30 mouse cellular contexts compared by ENCODE assay signal in the genomic region with DNA sequence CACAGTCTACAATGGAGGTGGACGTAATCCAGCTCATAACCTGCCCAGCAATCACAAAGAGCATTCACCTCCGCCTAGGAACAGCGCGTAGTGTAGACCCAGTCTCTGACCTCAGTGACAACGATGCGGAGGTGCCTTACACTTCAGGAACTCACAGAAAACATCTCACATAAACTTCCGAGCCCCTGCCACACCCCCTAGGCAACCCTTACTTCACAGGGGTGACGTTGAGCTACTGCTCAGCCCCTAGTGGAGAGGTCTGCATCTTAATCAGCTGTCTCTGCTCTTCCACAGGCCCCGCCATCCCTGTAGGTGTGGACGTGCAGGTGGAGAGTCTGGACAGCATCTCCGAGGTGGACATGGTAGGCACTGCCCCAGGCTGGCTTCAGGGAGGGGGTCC. TPM values are rescaled to one million over a fixed set of nuclear protein-coding genes. Genes with fewer than 3 reads are reported as not detected.
DNase-seq lines count a peak whose midpoint lies in the region; ATAC-seq and TF ChIP-seq lines count a peak whose summit lies in the region.
"Had no signal": no experiment of that assay in that cellular context is flagged by ENCODE, and none has a peak within 500 bp of the region (broad histone marks: within the 10 kb centered on the region; RNA-seq: fewer than 3 reads in every experiment).

No protein-coding gene starts in this region.

- no peaks in the 10 kb centered on the region for H3K4me1 ChIP-seq in kidney, postnatal 0 days (replicated peaks; ENCODE audit: insufficient read depth, low read length)
- H3K4me1 ChIP-seq: embryonic facial prominence, embryonic 13.5 days had no signal

- H3K9me3 ChIP-seq in kidney, postnatal 0 days (replicated peaks; ENCODE audit: low read length): no peaks in the 10 kb centered on the region
- H3K9me3 ChIP-seq: embryonic facial prominence, embryonic 13.5 days; heart, embryonic 13.5 days; liver, embryonic 13.5 days; midbrain, embryonic 13.5 days had no signal

- WGBS in kidney, postnatal 0 days: 73% methylated on average over 11 of the region's 11 CpGs

- no peak for DNase-seq in kidney, postnatal 0 days (ENCODE audit: low spot score)
- DNase-seq in kidney, adult 8-10 months: no peak
- peak; percentile 28 for DNase-seq in thymus, postnatal 4 days
- DNase-seq in thymus, postnatal 0 days (ENCODE audit: low spot score): no peak
- peak; percentile 8 for DNase-seq in ES-CJ7 (ENCODE audit: low read depth, low spot score)
- DNase-seq in naive thymus-derived CD4-positive, alpha-beta T cell, adult 2 months (ENCODE audit: low read depth): peak; percentile 77
- no peak for DNase-seq in cerebellum, adult 9-10 months
- no peak for DNase-seq in c-Kit-positive CD71-positive TER-119-positive erythroid progenitor cells, embryonic 14.5 days (ENCODE audit: low spot score)
- DNase-seq: adrenal gland, adult 8-10 months; cerebellum, adult 8-10 months; cerebellum, postnatal 36 days; heart, postnatal 10 days; kidney, postnatal 4 days; layer of hippocampus, postnatal 36 days; left cerebral cortex, postnatal 4 days; liver, embryonic 13.5 days; lung, adult 2 months; lung, postnatal 10 days; right cerebral cortex, postnatal 14 days had no signal

- H3K27me3 ChIP-seq in kidney, postnatal 0 days (ENCODE audit: insufficient read depth, low read length): no peaks in the 10 kb centered on the region
- H3K27me3 ChIP-seq: embryonic facial prominence, embryonic 13.5 days; heart, embryonic 13.5 days; liver, embryonic 13.5 days; midbrain, embryonic 13.5 days had no signal

- 0 out of 2 replicates have a peak, but pooled peaks have one; percentile 25 for ATAC-seq in kidney, postnatal 0 days (replicated peaks; ENCODE audit: low FRiP score, low read depth)
- ATAC-seq: forebrain, embryonic 16.5 days; midbrain, embryonic 13.5 days had no signal

- TF ChIP-seq CTCF in kidney, postnatal 0 days (IDR thresholded peaks at IDR 0.05; ENCODE audit: low read depth): no peak

- no peak overlapping the region for H3K4me2 ChIP-seq in kidney, postnatal 0 days (ENCODE audit: low read length)
- H3K4me2 ChIP-seq: embryonic facial prominence, embryonic 13.5 days; heart, embryonic 13.5 days; hindbrain, embryonic 14.5 days; liver, embryonic 13.5 days; midbrain, embryonic 13.5 days had no signal

- H3K36me3 ChIP-seq in kidney, postnatal 0 days (ENCODE audit: insufficient read depth, low read length): no peaks in the 10 kb centered on the region
- H3K36me3 ChIP-seq: embryonic facial prominence, embryonic 13.5 days; heart, embryonic 13.5 days; liver, embryonic 13.5 days; midbrain, embryonic 13.5 days had no signal

- H3K9ac ChIP-seq in kidney, postnatal 0 days (ENCODE audit: low read depth, low read length): no peak overlapping the region
- H3K9ac ChIP-seq: embryonic facial prominence, embryonic 13.5 days; heart, embryonic 13.5 days; hindbrain, embryonic 14.5 days; liver, embryonic 13.5 days; midbrain, embryonic 13.5 days had no signal

- no peak overlapping the region for H3K4me3 ChIP-seq in kidney, postnatal 0 days (replicated peaks; ENCODE audit: low read depth, low read length)
- H3K4me3 ChIP-seq: embryonic facial prominence, embryonic 13.5 days; heart, embryonic 13.5 days; liver, embryonic 13.5 days; midbrain, embryonic 13.5 days had no signal

- H3K27ac ChIP-seq in kidney, postnatal 0 days: no peak overlapping the region
- H3K27ac ChIP-seq: embryonic facial prominence, embryonic 13.5 days; heart, embryonic 13.5 days; hindbrain, embryonic 14.5 days; liver, embryonic 13.5 days; macrophage; midbrain, embryonic 13.5 days had no signal

RNA-seq across cellular contexts. Expression of a gene that starts 14.4 kb away (rescaled TPM):
- polyA plus RNA-seq in kidney, postnatal 0 days (2015; fragmentation: Nextera tagmentation; extraction: Ambion mirVana): 0.20 TPM in 1 of 2 replicates, not detected in the other
- polyA plus RNA-seq in thymus, postnatal 0 days (2015; fragmentation: Nextera tagmentation; extraction: Ambion mirVana): 0.84 and 1.6 TPM in 2 replicates
- polyA plus RNA-seq: kidney, embryonic 14.5 days; liver, embryonic 13.5 days; macrophage had no signal

RNA-seq across cellular contexts. Expression of a gene that starts 45.9 kb away (rescaled TPM):
- polyA plus RNA-seq in kidney, postnatal 0 days (2015; fragmentation: Nextera tagmentation; extraction: Ambion mirVana): 39.6 and 44.7 TPM in 2 replicates
- polyA plus RNA-seq in thymus, postnatal 0 days (2015; fragmentation: Nextera tagmentation; extraction: Ambion mirVana): 38.1 and 43.0 TPM in 2 replicates

RNA-seq across cellular contexts. Expression of a gene that starts 55.2 kb away (rescaled TPM):
- not detected in 2 replicates for polyA plus RNA-seq in kidney, postnatal 0 days (2015; fragmentation: Nextera tagmentation; extraction: Ambion mirVana)
- 0.09 TPM in 1 of 2 replicates, not detected in the other for polyA plus RNA-seq in thymus, postnatal 0 days (2015; fragmentation: Nextera tagmentation; extraction: Ambion mirVana)
- polyA plus RNA-seq: embryonic facial prominence, embryonic 13.5 days; forebrain, embryonic 11.5 days; forebrain, embryonic 16.5 days; intestine, embryonic 14.5 days; kidney, embryonic 14.5 days; limb, embryonic 14.5 days; liver, embryonic 13.5 days; macrophage; stomach, embryonic 16.5 days had no signal

Comparison
In these comparisons a context has a peak if more than half of its experiments do, and no peak if none do; other contexts are left out.
1. DNase-seq: peak in thymus, postnatal 4 days (single experiment), ES-CJ7 (single experiment) and naive thymus-derived CD4-positive, alpha-beta T cell, adult 2 months (single experiment); none in kidney, postnatal 0 days (single experiment), kidney, adult 8-10 months (0 of 2), thymus, postnatal 0 days (single experiment), cerebellum, adult 9-10 months (single experiment) and c-Kit-positive CD71-positive TER-119-positive erythroid progenitor cells, embryonic 14.5 days (single experiment).